Mouse (Mus musculus): ENCODE measurements around the gene Znrd1as. TPM values are rescaled to one million over a fixed set of nuclear protein-coding genes. Genes with fewer than 3 reads are reported as not detected.

Gene Znrd1as
- total RNA-seq, 2 experiments from 2014 or later = 9.6 to 9.8 TPM

DNA sequence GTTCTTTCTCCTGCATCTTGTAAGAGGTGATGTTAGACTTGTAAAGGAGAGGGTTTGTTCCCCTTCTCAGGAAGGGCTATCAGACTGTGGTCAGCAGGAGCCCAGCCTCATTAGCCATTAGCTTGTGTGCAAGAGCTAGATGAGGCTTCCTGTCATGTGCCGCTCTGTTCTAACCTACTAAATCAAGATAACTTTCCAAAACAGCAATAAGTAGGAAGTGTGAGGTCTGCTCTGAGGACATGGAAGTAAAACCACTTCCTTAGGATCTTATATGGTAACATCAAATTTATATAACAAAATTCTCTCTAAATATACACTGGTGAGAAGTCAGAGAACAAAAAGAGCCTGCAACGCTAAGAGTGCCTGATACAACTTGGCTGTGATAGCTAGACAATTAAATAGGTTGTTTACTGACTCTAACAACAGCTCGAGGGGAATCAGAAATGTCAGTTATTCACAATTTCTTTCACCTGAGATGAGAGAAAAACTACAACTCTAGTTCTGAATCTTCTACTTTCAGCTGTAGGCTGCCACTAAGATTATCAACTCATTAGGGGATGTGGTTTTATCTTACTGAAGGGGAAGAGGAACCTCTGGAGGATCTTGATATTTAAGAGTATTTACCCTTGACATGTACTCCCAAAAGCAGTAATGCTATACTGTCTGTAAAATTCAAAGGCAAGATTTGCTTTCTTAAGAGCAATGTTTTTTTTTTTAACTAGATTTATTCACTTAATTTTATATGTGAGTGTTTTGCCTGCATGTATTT lies 34.1 kb downstream of the Znrd1as start:
- ATAC-seq (replicated peaks; ENCODE audit: low FRiP score, poor library complexity, severe bottlenecking) = no peak

DNA sequence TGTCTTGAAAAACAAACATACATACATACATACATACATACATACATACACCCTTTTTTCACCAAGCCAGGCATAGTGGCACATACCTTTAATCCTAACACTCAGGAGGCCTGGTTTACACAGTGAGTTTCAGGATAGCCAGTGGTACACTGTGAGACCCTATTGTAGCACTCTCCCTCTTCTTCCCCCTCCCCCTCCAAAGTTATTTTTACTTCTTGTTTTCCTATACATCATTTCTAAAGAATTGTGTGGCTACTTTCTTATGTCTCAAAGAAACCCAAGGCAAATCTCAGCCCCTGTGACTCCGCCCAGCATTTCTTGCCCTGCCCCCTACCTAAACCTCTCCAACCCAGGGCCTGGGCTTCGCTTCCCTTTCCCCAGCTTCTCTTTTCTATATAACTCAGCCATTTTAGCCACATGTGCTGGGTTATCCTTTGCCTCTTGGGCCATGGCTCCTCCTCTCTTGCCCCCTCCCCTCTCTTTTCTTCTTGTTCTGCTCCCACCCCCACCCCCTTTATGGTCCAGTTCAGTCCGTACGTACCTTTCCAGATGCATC lies 35.5 kb downstream of the Znrd1as start:
- ATAC-seq (replicated peaks; ENCODE audit: low FRiP score, poor library complexity, severe bottlenecking) = no peak

DNA sequence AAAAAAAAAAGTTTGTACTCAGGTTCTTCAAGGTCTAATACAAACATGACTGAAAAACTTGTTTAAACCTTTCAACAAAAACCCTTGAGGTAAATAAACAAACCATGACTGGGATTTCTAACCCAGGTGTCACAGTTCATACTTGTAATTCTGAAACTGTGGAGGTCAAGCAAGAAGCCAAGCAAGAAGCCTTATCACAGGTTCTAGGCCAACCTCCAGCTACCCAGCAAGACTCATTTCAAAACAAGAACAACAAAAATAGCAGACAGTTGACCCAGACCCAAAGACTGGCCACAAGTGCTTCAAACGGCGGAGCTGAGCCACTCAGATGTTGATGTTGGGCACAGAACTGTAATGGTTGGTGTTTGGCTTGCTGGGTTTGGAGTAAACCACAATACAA lies 36.1 kb downstream of the Znrd1as start:
- ATAC-seq (replicated peaks; ENCODE audit: low FRiP score, poor library complexity, severe bottlenecking) = no peak

DNA sequence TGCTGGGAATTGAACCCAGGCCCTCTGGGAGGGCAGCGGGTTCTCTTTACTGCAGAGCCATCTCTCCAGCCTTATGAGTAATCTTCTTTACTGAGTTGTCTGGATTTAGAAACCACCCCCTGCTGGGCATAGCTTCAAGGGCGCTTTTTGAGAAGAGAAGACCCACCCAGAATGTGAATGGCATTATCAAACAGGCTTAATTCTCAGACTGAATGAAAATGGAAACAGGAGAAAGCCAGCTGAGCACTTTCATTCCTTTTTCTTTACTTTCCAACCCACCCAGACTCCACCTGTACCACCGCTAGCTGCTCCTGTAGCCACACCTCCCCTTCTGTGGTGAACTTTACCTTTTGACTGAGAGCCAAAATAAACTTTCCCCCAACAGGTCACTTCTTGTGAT lies 37.1 kb downstream of the Znrd1as start:
- ATAC-seq (replicated peaks; ENCODE audit: low FRiP score, poor library complexity, severe bottlenecking) = no peak

DNA sequence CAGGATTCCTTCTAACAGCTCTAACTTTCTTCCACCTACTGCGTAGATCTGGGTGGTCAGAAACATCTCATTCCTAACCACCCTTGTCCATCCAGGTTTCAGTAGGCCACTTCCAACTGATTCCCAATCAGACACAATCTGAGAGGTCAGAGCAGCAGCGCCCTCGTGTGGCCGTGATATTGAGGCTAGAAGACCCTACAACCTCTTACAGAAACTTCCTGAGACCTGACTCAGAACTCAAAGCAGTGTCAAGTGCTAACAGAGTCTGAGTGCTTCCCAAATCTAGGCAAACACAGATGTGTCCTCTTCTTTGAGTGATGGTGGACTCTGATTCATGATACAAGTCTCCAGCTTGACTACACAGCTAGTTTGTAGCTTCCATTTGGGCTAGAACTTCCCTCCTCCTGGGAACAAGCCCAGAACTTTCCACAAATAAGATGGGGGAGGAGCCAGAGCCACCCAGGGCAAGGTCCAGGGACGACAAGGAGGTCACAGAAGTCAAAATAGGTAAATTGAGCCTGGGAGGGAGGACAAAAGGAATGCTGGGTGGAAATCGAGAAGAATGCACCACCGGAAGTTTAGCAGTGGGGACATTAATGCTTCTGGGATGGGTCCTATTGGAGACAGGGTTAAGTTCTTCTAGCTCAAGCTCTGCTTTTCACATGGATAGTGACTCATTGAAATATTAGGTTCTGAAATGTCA lies 38.8 kb downstream of the Znrd1as start:
- no peak for ATAC-seq (replicated peaks; ENCODE audit: low FRiP score, poor library complexity, severe bottlenecking)

DNA sequence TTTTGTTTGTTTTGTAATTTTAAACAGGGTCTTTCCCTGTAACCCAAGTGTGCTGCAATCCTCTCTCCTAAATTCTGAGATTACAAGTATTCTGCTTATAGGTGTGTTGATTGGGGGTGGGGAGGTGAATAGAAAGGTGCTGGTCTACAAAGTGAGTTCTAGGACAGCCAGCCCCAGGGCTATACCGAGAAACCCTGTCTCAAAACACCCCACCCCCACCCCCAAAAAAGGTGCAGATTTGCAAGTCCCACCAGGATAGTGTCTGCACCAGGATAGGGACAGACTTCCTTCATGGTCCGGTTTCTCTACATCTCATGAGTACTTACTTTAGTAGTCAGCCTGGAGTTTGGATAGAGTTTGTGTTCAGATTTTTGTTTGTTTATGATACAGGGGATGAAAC lies 40.1 kb downstream of the Znrd1as start:
- ATAC-seq (replicated peaks; ENCODE audit: low FRiP score, poor library complexity, severe bottlenecking) = no peak

DNA sequence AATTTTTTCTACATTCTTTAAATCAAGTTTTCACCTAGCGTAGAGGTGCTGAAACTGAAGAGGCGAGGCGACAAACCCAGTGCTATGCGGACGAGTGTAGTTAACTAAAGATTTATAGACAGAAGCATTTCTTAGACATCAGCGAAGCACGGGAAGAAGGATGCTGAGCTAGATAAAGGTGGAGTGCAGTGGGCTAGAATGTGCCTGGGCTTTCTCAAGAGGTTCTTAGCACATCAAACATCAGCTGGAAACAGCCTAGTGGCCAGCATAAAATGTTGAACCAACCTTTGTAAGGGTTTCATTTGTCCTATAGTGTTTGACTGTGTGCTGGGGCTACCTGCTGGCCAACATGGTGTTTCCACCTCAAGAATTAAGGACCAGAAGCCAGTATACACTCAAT lies 42.5 kb downstream of the Znrd1as start, which contains the start of gene Zfp57:
Zfp57 (plus strand) TSS at position 301 of the 400 bp plus-strand sequence.
- ATAC-seq (replicated peaks; ENCODE audit: low FRiP score, poor library complexity, severe bottlenecking) = no peak

DNA sequence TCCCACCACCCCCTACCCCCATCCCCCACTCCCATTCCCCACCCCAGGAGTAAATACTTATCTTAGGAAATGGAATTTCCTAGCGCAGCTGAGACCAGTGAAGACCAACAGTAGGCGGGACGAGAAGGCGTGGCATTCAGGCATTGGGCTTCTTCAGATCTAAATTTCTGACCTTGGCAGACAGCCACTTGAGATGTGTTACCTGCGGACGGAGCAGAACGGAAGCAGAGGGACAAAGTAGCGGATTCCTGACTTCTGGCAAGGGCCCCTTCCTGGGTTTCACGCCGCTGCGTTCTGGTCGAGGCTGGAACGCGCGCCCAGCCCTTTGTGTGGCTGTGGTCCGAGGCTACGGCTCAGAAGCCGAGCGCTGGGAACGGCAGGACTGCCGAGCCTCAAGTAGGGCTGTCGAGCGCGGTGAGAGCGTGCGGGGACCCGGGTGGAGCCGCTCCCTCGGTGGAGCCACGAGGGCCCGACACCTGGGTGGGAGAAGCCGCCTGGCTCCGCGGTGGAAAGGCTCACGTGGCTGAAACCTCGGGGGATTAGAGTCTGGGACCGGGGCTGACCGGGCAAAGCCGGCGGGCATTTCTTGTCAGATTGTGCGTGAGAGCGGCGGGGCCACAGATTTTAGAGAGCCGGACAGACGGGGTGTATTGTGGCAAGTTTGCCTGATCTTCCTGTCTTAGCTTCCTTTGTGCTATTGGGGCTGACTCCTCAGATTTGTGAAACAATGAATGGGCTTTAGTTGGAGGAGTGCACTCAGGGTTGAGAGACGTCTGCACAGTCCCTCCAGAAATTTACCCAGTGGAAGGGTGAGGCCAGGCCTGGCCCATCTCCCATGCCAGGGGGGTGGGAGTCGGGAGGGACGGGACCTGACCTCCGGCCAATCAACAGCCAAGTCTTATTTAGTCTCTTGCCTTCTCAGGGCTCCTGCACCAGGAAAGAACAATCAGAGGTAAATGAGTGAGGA lies 44.3 kb downstream of the Znrd1as start:
- ATAC-seq (replicated peaks; ENCODE audit: low FRiP score, poor library complexity, severe bottlenecking) = no peak

DNA sequence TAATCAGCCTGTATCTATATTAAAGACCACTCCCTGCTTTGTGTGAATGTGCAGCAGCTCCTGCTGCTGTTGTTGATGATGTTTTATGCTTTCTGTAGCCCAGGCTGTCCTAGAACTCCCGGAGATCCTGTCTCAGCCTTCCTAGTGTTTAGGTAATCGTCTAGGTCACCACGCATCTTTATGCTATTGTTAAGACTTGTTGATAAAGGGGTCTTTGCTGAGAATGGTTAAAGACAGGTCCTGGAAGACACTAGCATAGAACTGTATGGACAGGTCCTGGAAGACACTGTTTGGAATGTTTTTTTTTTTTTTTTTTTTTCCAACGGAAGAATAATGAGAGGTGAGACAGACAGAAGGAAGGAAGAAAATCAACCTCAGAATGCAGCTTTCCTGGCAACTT lies 45.0 kb downstream of the Znrd1as start:
- ATAC-seq (replicated peaks; ENCODE audit: low FRiP score, poor library complexity, severe bottlenecking) = no peak

DNA sequence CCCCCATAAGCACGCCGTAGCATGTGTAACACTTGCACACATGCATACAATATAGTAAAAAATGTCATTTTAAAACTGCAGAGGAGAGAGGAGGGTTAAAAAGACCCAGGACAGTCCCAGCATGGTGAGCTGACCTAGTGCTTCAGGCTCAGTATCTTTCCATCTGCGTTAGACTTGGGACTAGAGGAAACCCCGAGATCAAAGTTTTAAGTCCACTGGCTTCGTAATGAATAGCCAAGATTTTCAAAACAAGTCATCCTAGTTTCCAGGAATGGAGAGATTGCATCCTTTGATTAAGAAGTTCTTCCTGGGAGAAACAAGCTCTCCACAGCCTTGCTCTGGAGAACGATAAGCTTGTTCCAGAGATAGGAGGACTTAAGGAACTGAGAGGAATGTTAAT lies 49.8 kb downstream of the Znrd1as start:
- ATAC-seq (replicated peaks; ENCODE audit: low FRiP score, poor library complexity, severe bottlenecking) = no peak

DNA sequence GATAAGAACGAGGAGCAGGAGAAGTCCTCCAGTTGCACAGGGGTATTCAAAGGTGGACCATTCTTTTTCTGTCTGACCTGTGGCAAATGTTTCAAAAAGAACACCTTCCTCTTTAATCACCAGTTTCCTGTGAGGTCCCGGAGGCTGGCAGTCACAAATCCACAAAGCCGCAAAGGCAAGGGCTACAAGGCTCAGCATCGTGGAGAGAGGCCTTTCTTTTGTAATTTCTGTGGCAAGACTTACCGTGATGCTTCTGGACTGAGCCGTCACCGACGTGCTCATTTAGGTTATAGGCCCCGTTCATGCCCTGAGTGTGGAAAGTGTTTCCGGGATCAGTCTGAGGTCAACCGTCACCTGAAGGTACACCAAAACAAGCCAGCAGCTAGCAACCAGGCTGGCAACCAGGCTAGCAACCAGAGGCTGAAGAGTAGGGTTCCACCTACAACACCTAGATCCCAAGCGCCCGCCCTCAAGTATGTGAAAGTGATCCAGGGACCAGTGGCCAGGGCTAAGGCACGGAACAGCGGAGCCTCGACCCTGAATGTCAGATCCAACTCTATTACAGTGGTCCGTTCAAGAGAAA lies 51.2 kb downstream of the Znrd1as start:
- ATAC-seq (replicated peaks; ENCODE audit: low FRiP score, poor library complexity, severe bottlenecking) = no peak

DNA sequence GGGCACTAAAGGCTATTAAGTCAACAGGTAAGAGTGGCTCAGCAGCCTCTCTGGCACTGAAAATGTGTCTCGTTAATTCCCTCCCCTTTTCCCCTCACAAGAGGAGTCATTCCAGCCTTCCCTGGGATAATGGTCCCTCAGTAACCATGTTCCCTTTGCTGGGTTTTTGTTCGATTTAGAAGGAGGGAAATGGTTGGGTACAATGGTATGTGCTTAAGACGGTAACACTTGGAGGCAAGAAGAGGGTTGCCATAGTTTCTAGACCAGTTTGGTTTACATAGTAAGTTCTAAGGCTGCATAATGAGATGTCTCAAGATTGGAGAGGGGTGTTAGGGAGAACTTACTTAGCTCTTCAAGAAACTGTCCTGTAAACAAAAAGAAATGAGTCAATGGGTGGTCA lies 53.3 kb downstream of the Znrd1as start:
- ATAC-seq (replicated peaks; ENCODE audit: low FRiP score, poor library complexity, severe bottlenecking) = no peak

DNA sequence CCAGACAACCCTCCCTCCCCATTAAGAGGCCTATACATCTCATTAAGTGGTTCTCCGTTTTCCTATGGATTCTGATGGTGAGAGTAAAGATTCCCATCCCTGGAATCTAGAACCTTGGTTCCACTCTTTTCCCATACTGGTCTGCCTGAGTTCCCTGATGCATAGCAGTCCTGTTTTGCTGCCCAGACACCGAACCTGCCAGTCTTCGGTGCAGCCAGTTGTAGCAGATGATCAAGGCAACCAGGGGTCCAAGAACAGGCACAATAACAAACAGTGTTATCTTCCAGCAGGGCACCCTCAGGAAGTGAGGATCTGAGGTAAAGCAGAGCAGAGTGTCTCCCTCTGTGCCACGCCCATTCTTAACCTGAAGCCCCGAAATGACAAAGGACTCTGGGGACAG lies 53.7 kb downstream of the Znrd1as start:
- no peak for ATAC-seq (replicated peaks; ENCODE audit: low FRiP score, poor library complexity, severe bottlenecking)

Other genes with a start within 250 kb of the Znrd1as start
- not detected in 2 replicates for gene H2-M10.5, start 185.7 kb upstream of the Znrd1as start, total RNA-seq (2015; ENCODE audit: low replicate concordance)
- gene H2-M10.5, start 185.7 kb upstream of the Znrd1as start, total RNA-seq (2017; ENCODE audit: low replicate concordance) = not detected in 2 replicates
- gene H2-M10.6, start 146.4 kb upstream of the Znrd1as start, total RNA-seq (2015; ENCODE audit: low replicate concordance) = not detected in 2 replicates
- gene H2-M10.6, start 146.4 kb upstream of the Znrd1as start, total RNA-seq (2017; ENCODE audit: low replicate concordance) = not detected in 2 replicates
- 41.8 and 46.5 TPM in 2 replicates for gene Trim26, start 121.5 kb upstream of the Znrd1as start, total RNA-seq (2015; ENCODE audit: low replicate concordance)
- gene Trim26, start 121.5 kb upstream of the Znrd1as start, total RNA-seq (2017; ENCODE audit: low replicate concordance) = 13.9 and 15.8 TPM in 2 replicates
- 2.2 TPM in 1 of 2 replicates, not detected in the other for gene Trim15, start 91.4 kb upstream of the Znrd1as start, total RNA-seq (2015; ENCODE audit: low replicate concordance)
- gene Trim15, start 91.4 kb upstream of the Znrd1as start, total RNA-seq (2017; ENCODE audit: low replicate concordance) = 0.51 and 1.4 TPM in 2 replicates
- gene Trim10, start 89.0 kb upstream of the Znrd1as start, total RNA-seq (2015; ENCODE audit: low replicate concordance) = 270 and 287 TPM in 2 replicates
- gene Trim10, start 89.0 kb upstream of the Znrd1as start, total RNA-seq (2017; ENCODE audit: low replicate concordance) = 428 and 543 TPM in 2 replicates
- gene Trim40, start 68.5 kb upstream of the Znrd1as start, total RNA-seq (2015; ENCODE audit: low replicate concordance) = not detected in 2 replicates
- 1.8 TPM in 1 of 2 replicates, not detected in the other for gene Trim40, start 68.5 kb upstream of the Znrd1as start, total RNA-seq (2017; ENCODE audit: low replicate concordance)
- not detected in 2 replicates for gene Trim31, start 60.5 kb upstream of the Znrd1as start, total RNA-seq (2015; ENCODE audit: low replicate concordance)
- not detected in 2 replicates for gene Trim31, start 60.5 kb upstream of the Znrd1as start, total RNA-seq (2017; ENCODE audit: low replicate concordance)
- not detected in 2 replicates for gene Rnf39, start 15.7 kb upstream of the Znrd1as start, total RNA-seq (2015; ENCODE audit: low replicate concordance)
- not detected in 2 replicates for gene Rnf39, start 15.7 kb upstream of the Znrd1as start, total RNA-seq (2017; ENCODE audit: low replicate concordance)
- gene Ppp1r11, start 6.9 kb upstream of the Znrd1as start, total RNA-seq (2015; ENCODE audit: low replicate concordance) = 8.6 and 24.3 TPM in 2 replicates
- gene Ppp1r11, start 6.9 kb upstream of the Znrd1as start, total RNA-seq (2017; ENCODE audit: low replicate concordance) = 2.2 and 10.8 TPM in 2 replicates
- gene Znrd1, start within 50 bp of the Znrd1as start, total RNA-seq (2015; ENCODE audit: low replicate concordance) = 6.7 and 32.4 TPM in 2 replicates
- gene Znrd1, start within 50 bp of the Znrd1as start, total RNA-seq (2017; ENCODE audit: low replicate concordance) = 4.4 TPM in 1 of 2 replicates, not detected in the other
- gene 2410137M14Rik, start 22.6 kb downstream of the Znrd1as start, total RNA-seq (2015; ENCODE audit: low replicate concordance) = not detected in 2 replicates
- not detected in 2 replicates for gene 2410137M14Rik, start 22.6 kb downstream of the Znrd1as start, total RNA-seq (2017; ENCODE audit: low replicate concordance)
- gene H2-M5, start 30.9 kb downstream of the Znrd1as start, total RNA-seq (2015; ENCODE audit: low replicate concordance) = not detected in 2 replicates
- gene H2-M5, start 30.9 kb downstream of the Znrd1as start, total RNA-seq (2017; ENCODE audit: low replicate concordance) = not detected in 2 replicates
- gene Zfp57, start 42.6 kb downstream of the Znrd1as start, total RNA-seq (2015; ENCODE audit: low replicate concordance) = not detected in 2 replicates
- not detected in 2 replicates for gene Zfp57, start 42.6 kb downstream of the Znrd1as start, total RNA-seq (2017; ENCODE audit: low replicate concordance)
- gene Mog, start 64.8 kb downstream of the Znrd1as start, total RNA-seq (2015; ENCODE audit: low replicate concordance) = not detected in 2 replicates
- gene Mog, start 64.8 kb downstream of the Znrd1as start, total RNA-seq (2017; ENCODE audit: low replicate concordance) = not detected in 2 replicates
- gene Gabbr1, start 87.4 kb downstream of the Znrd1as start, total RNA-seq (2015; ENCODE audit: low replicate concordance) = 3.8 and 11.5 TPM in 2 replicates
- gene Gabbr1, start 87.4 kb downstream of the Znrd1as start, total RNA-seq (2017; ENCODE audit: low replicate concordance) = 0.51 and 1.5 TPM in 2 replicates
- not detected in 2 replicates for gene Olfr90, start 129.9 kb downstream of the Znrd1as start, total RNA-seq (2015; ENCODE audit: low replicate concordance)
- gene Olfr90, start 129.9 kb downstream of the Znrd1as start, total RNA-seq (2017; ENCODE audit: low replicate concordance) = not detected in 2 replicates
- not detected in 2 replicates for gene Olfr91, start 139.7 kb downstream of the Znrd1as start, total RNA-seq (2015; ENCODE audit: low replicate concordance)
- not detected in 2 replicates for gene Olfr91, start 139.7 kb downstream of the Znrd1as start, total RNA-seq (2017; ENCODE audit: low replicate concordance)
- not detected in 2 replicates for gene Olfr92, start 161.5 kb downstream of the Znrd1as start, total RNA-seq (2015; ENCODE audit: low replicate concordance)
- not detected in 2 replicates for gene Olfr92, start 161.5 kb downstream of the Znrd1as start, total RNA-seq (2017; ENCODE audit: low replicate concordance)
- gene Olfr93, start 202.9 kb downstream of the Znrd1as start, total RNA-seq (2015; ENCODE audit: low replicate concordance) = not detected in 2 replicates
- gene Olfr93, start 202.9 kb downstream of the Znrd1as start, total RNA-seq (2017; ENCODE audit: low replicate concordance) = not detected in 2 replicates
- gene Ubd, start 235.3 kb downstream of the Znrd1as start, total RNA-seq (2015; ENCODE audit: low replicate concordance) = 4.0 TPM in 1 of 2 replicates, not detected in the other
- 4.5 and 8.9 TPM in 2 replicates for gene Ubd, start 235.3 kb downstream of the Znrd1as start, total RNA-seq (2017; ENCODE audit: low replicate concordance)
- gene Olfr94, start 242.4 kb downstream of the Znrd1as start, total RNA-seq (2015; ENCODE audit: low replicate concordance) = not detected in 2 replicates
- gene Olfr94, start 242.4 kb downstream of the Znrd1as start, total RNA-seq (2017; ENCODE audit: low replicate concordance) = not detected in 2 replicates

All from erythroid progenitor cell, adult 5-6 weeks (primary cell).